Comparison of ENCODE assay signal across 26 mouse cellular contexts in genomic region chr7:3313571-3313970, GRCm38 (mm10). TPM values are rescaled to one million over a fixed set of nuclear protein-coding genes. Genes with fewer than 3 reads are reported as not detected.
A peak's percentile ranks its signal among the peaks of the same experiment; 100 is the strongest.
DNase-seq lines count a peak whose midpoint lies in the region; ATAC-seq lines count a peak whose summit lies in the region.
"Had no signal": no experiment of that assay in that cellular context is flagged by ENCODE, and none has a peak within 500 bp of the region (broad histone marks: within the 10 kb centered on the region; RNA-seq: fewer than 3 reads in every experiment).

No protein-coding gene starts in this region.

- DNase-seq in embryonic facial prominence, embryonic 11.5 days (ENCODE audit: low spot score) = no peak
- DNase-seq in embryonic facial prominence, embryonic 10.5 days (ENCODE audit: low spot score) = no peak
- DNase-seq in hindbrain, embryonic 10.5 days (ENCODE audit: low spot score) = no peak
- no peak for DNase-seq in midbrain, embryonic 10.5 days (ENCODE audit: low spot score)
- DNase-seq in cerebellum, postnatal 4 days (ENCODE audit: low spot score in 2 of 2) = no peak
- DNase-seq: adrenal gland, adult 8-10 months; cerebellum, adult 9-10 months; gastrocnemius, postnatal 25 days; heart, adult 18-20 months; heart, postnatal 4 days; kidney, adult 9 months; kidney, postnatal 4 days; lung, postnatal 36 days had no signal

- H3K4me3 ChIP-seq in embryonic facial prominence, embryonic 11.5 days (ENCODE audit: low read depth, low read length) = no peak overlapping the region
- no peak overlapping the region for H3K4me3 ChIP-seq in embryonic facial prominence, embryonic 10.5 days
- no peak overlapping the region for H3K4me3 ChIP-seq in hindbrain, embryonic 16.5 days (ENCODE audit: low read length)
- H3K4me3 ChIP-seq in hindbrain, embryonic 10.5 days = no peak overlapping the region
- no peak overlapping the region for H3K4me3 ChIP-seq in midbrain, embryonic 12.5 days
- H3K4me3 ChIP-seq in midbrain, embryonic 10.5 days = no peak overlapping the region
- H3K4me3 ChIP-seq in neural tube, embryonic 14.5 days (ENCODE audit: low read depth, low read length) = no peak overlapping the region
- H3K4me3 ChIP-seq: forebrain, embryonic 13.5 days; heart, embryonic 12.5 days; limb, embryonic 13.5 days; lung, embryonic 15.5 days; megakaryocyte, embryonic 14.5 days had no signal

- no peaks in the 10 kb centered on the region for H3K36me3 ChIP-seq in embryonic facial prominence, embryonic 11.5 days (replicated peaks; ENCODE audit: control insufficient read depth, insufficient read depth, low read depth, low read length)
- H3K36me3 ChIP-seq in embryonic facial prominence, embryonic 10.5 days (replicated peaks) = no peaks in the 10 kb centered on the region
- no peaks in the 10 kb centered on the region for H3K36me3 ChIP-seq in hindbrain, embryonic 16.5 days (ENCODE audit: control insufficient read depth, insufficient read depth, low read length)
- no peaks in the 10 kb centered on the region for H3K36me3 ChIP-seq in hindbrain, embryonic 10.5 days
- no peaks in the 10 kb centered on the region for H3K36me3 ChIP-seq in midbrain, embryonic 12.5 days
- peaks cover 3% of the 10 kb centered on the region; the same call in 1 of the 2 replicates for H3K36me3 ChIP-seq in midbrain, embryonic 10.5 days
- H3K36me3 ChIP-seq in neural tube, embryonic 14.5 days (ENCODE audit: control insufficient read depth, insufficient read depth, low read length) = no peaks in the 10 kb centered on the region
- H3K36me3 ChIP-seq: heart, embryonic 12.5 days; limb, embryonic 13.5 days; lung, embryonic 15.5 days had no signal

- 83% methylated on average over 8 of the region's 8 CpGs for WGBS in embryonic facial prominence, embryonic 11.5 days
- 88% methylated on average over 8 of the region's 8 CpGs for WGBS in embryonic facial prominence, embryonic 10.5 days
- 92% methylated on average over 8 of the region's 8 CpGs for whole genome bisulfite sequencing in hindbrain, embryonic 16.5 days
- WGBS in hindbrain, embryonic 10.5 days = 84% methylated on average over 8 of the region's 8 CpGs
- 84% methylated on average over 8 of the region's 8 CpGs for WGBS in midbrain, embryonic 12.5 days
- 88% methylated on average over 8 of the region's 8 CpGs for WGBS in midbrain, embryonic 10.5 days
- WGBS in neural tube, embryonic 14.5 days = 88% methylated on average over 8 of the region's 8 CpGs

- H3K4me1 ChIP-seq in embryonic facial prominence, embryonic 11.5 days (ENCODE audit: control insufficient read depth, insufficient read depth, low read length) = no peaks in the 10 kb centered on the region
- H3K4me1 ChIP-seq in embryonic facial prominence, embryonic 10.5 days = peaks cover 12% of the 10 kb centered on the region
- no peaks in the 10 kb centered on the region for H3K4me1 ChIP-seq in hindbrain, embryonic 16.5 days (ENCODE audit: control insufficient read depth, insufficient read depth, low read depth, low read length)
- peaks cover 11% of the 10 kb centered on the region for H3K4me1 ChIP-seq in hindbrain, embryonic 10.5 days (replicated peaks)
- H3K4me1 ChIP-seq in midbrain, embryonic 12.5 days = peaks cover 5% of the 10 kb centered on the region
- H3K4me1 ChIP-seq in midbrain, embryonic 10.5 days = peaks cover 11% of the 10 kb centered on the region
- H3K4me1 ChIP-seq in neural tube, embryonic 14.5 days (ENCODE audit: control insufficient read depth, insufficient read depth, low read length) = no peaks in the 10 kb centered on the region
- H3K4me1 ChIP-seq: forebrain, embryonic 13.5 days; heart, embryonic 12.5 days; limb, embryonic 13.5 days; lung, embryonic 15.5 days; megakaryocyte, embryonic 14.5 days had no signal

- ATAC-seq in embryonic facial prominence, embryonic 11.5 days (replicated peaks; ENCODE audit: insufficient number of reproducible peaks, low FRiP score, low TSS enrichment, low read depth) = peak; percentile 32; the same call in 1 of the 2 replicates
- ATAC-seq in hindbrain, embryonic 16.5 days = peak; percentile 30; the same call in 1 of the 2 replicates
- 0 out of 2 replicates have a peak, but pooled peaks have one; percentile 12 for ATAC-seq in midbrain, embryonic 12.5 days (ENCODE audit: low FRiP score, low read depth)
- 0 out of 2 replicates have a peak, but pooled peaks have one; percentile 6 for ATAC-seq in neural tube, embryonic 14.5 days (ENCODE audit: low read depth)
- ATAC-seq: activated CD4-positive, CD25-positive, alpha-beta regulatory T cell, adult 4 months; intestine, postnatal 0 days had no signal

- no peaks in the 10 kb centered on the region for H3K27me3 ChIP-seq in embryonic facial prominence, embryonic 11.5 days (ENCODE audit: control insufficient read depth, insufficient read depth, low read length)
- H3K27me3 ChIP-seq in embryonic facial prominence, embryonic 10.5 days (replicated peaks; ENCODE audit: low read depth, poor library complexity, severe bottlenecking) = no peaks in the 10 kb centered on the region
- H3K27me3 ChIP-seq in hindbrain, embryonic 16.5 days (replicated peaks; ENCODE audit: control insufficient read depth, insufficient read depth, low read length) = no peaks in the 10 kb centered on the region
- H3K27me3 ChIP-seq in hindbrain, embryonic 10.5 days (ENCODE audit: insufficient read depth, poor library complexity, severe bottlenecking) = peaks cover 2% of the 10 kb centered on the region; the same call in 1 of the 2 replicates
- no peaks in the 10 kb centered on the region for H3K27me3 ChIP-seq in midbrain, embryonic 12.5 days
- H3K27me3 ChIP-seq in midbrain, embryonic 10.5 days (ENCODE audit: low read depth, poor library complexity, severe bottlenecking) = no peaks in the 10 kb centered on the region
- no peaks in the 10 kb centered on the region for H3K27me3 ChIP-seq in neural tube, embryonic 14.5 days (ENCODE audit: control insufficient read depth, insufficient read depth, low read length)
- H3K27me3 ChIP-seq: CH12.LX; forebrain, embryonic 13.5 days; limb, embryonic 13.5 days; lung, embryonic 15.5 days had no signal

- no peak overlapping the region for H3K27ac ChIP-seq in embryonic facial prominence, embryonic 11.5 days (replicated peaks; ENCODE audit: low read depth, low read length)
- H3K27ac ChIP-seq in embryonic facial prominence, embryonic 10.5 days (replicated peaks) = no peak overlapping the region
- no peak overlapping the region for H3K27ac ChIP-seq in hindbrain, embryonic 16.5 days (ENCODE audit: low read depth, low read length)
- H3K27ac ChIP-seq in hindbrain, embryonic 10.5 days = no peak overlapping the region
- no peak overlapping the region for H3K27ac ChIP-seq in midbrain, embryonic 12.5 days (replicated peaks)
- H3K27ac ChIP-seq in midbrain, embryonic 10.5 days (replicated peaks) = no peak overlapping the region
- no peak overlapping the region for H3K27ac ChIP-seq in neural tube, embryonic 14.5 days (ENCODE audit: low read depth, low read length)
- H3K27ac ChIP-seq: forebrain, embryonic 13.5 days; limb, embryonic 13.5 days; lung, embryonic 15.5 days had no signal

- no peak overlapping the region for H3K4me2 ChIP-seq in embryonic facial prominence, embryonic 11.5 days (ENCODE audit: low read depth, low read length)
- no peak overlapping the region for H3K4me2 ChIP-seq in hindbrain, embryonic 16.5 days (ENCODE audit: low read length)
- H3K4me2 ChIP-seq in midbrain, embryonic 12.5 days (replicated peaks) = no peak overlapping the region
- no peak overlapping the region for H3K4me2 ChIP-seq in neural tube, embryonic 14.5 days (ENCODE audit: low read depth, low read length)
- H3K4me2 ChIP-seq: forebrain, embryonic 13.5 days; heart, embryonic 12.5 days; limb, embryonic 13.5 days; liver, embryonic 11.5 days; lung, embryonic 15.5 days had no signal

- no peak overlapping the region for H3K9ac ChIP-seq in embryonic facial prominence, embryonic 11.5 days (replicated peaks; ENCODE audit: low read length)
- H3K9ac ChIP-seq in hindbrain, embryonic 16.5 days (ENCODE audit: low read depth, low read length) = no peak overlapping the region
- no peak overlapping the region for H3K9ac ChIP-seq in midbrain, embryonic 12.5 days (replicated peaks)
- no peak overlapping the region for H3K9ac ChIP-seq in neural tube, embryonic 14.5 days (replicated peaks; ENCODE audit: low read depth, low read length)
- H3K9ac ChIP-seq: forebrain, embryonic 13.5 days; heart, embryonic 12.5 days; limb, embryonic 13.5 days; lung, embryonic 15.5 days had no signal

- H3K9me3 ChIP-seq in embryonic facial prominence, embryonic 11.5 days (replicated peaks; ENCODE audit: control insufficient read depth, low read length) = no peaks in the 10 kb centered on the region
- H3K9me3 ChIP-seq in embryonic facial prominence, embryonic 10.5 days = peaks cover 6% of the 10 kb centered on the region; the same call in 1 of the 2 replicates
- no peaks in the 10 kb centered on the region for H3K9me3 ChIP-seq in hindbrain, embryonic 16.5 days (ENCODE audit: control insufficient read depth, low read length)
- H3K9me3 ChIP-seq in hindbrain, embryonic 10.5 days = peaks cover 10% of the 10 kb centered on the region
- H3K9me3 ChIP-seq in midbrain, embryonic 12.5 days = no peaks in the 10 kb centered on the region
- H3K9me3 ChIP-seq in midbrain, embryonic 10.5 days (replicated peaks) = peaks cover 9% of the 10 kb centered on the region
- no peaks in the 10 kb centered on the region for H3K9me3 ChIP-seq in neural tube, embryonic 14.5 days (ENCODE audit: control insufficient read depth, low read length)
- H3K9me3 ChIP-seq: limb, embryonic 13.5 days; lung, embryonic 15.5 days had no signal

RNA-seq across cellular contexts. Expression of gene Cacng7, which starts 19.2 kb away (rescaled TPM):
- 2.6 and 2.9 TPM in 2 replicates for polyA plus RNA-seq in embryonic facial prominence, embryonic 11.5 days (2014; fragmentation: Nextera tagmentation; extraction: Ambion mirVana)
- polyA plus RNA-seq in embryonic facial prominence, embryonic 10.5 days (2016; fragmentation: Nextera tagmentation; extraction: Ambion mirVana) = 1.2 and 1.9 TPM in 2 replicates
- polyA plus RNA-seq in hindbrain, embryonic 16.5 days (2015; fragmentation: Nextera tagmentation; extraction: Ambion mirVana) = 2.6 and 2.9 TPM in 2 replicates
- 2.2 TPM in 2 replicates for polyA plus RNA-seq in hindbrain, embryonic 10.5 days (2016; fragmentation: Nextera tagmentation; extraction: Ambion mirVana)
- polyA plus RNA-seq in midbrain, embryonic 12.5 days (2016; fragmentation: Nextera tagmentation; extraction: Ambion mirVana) = 3.5 and 4.2 TPM in 2 replicates
- polyA plus RNA-seq in midbrain, embryonic 10.5 days (2016; fragmentation: Nextera tagmentation; extraction: Ambion mirVana) = 1.7 and 2.7 TPM in 2 replicates
- polyA plus RNA-seq in neural tube, embryonic 14.5 days (2014; fragmentation: Nextera tagmentation; extraction: Ambion mirVana) = 4.2 and 5.1 TPM in 2 replicates
- polyA plus RNA-seq: activated CD4-positive, CD25-positive, alpha-beta regulatory T cell, adult 4 months; liver, embryonic 16.5 days had no signal

RNA-seq across cellular contexts. Expression of gene Prkcg, which starts 24.6 kb away (rescaled TPM):
- polyA plus RNA-seq in embryonic facial prominence, embryonic 11.5 days (2014; fragmentation: Nextera tagmentation; extraction: Ambion mirVana) = 0.39 and 2.0 TPM in 2 replicates
- polyA plus RNA-seq in embryonic facial prominence, embryonic 10.5 days (2016; fragmentation: Nextera tagmentation; extraction: Ambion mirVana) = 0.36 and 0.44 TPM in 2 replicates
- polyA plus RNA-seq in hindbrain, embryonic 16.5 days (2015; fragmentation: Nextera tagmentation; extraction: Ambion mirVana) = 2.0 and 2.3 TPM in 2 replicates
- 0.30 and 0.47 TPM in 2 replicates for polyA plus RNA-seq in hindbrain, embryonic 10.5 days (2016; fragmentation: Nextera tagmentation; extraction: Ambion mirVana)
- polyA plus RNA-seq in midbrain, embryonic 12.5 days (2016; fragmentation: Nextera tagmentation; extraction: Ambion mirVana) = 0.48 and 2.4 TPM in 2 replicates
- 0.71 and 1.2 TPM in 2 replicates for polyA plus RNA-seq in midbrain, embryonic 10.5 days (2016; fragmentation: Nextera tagmentation; extraction: Ambion mirVana)
- 0.88 and 1.5 TPM in 2 replicates for polyA plus RNA-seq in neural tube, embryonic 14.5 days (2014; fragmentation: Nextera tagmentation; extraction: Ambion mirVana)
- polyA plus RNA-seq: activated CD4-positive, CD25-positive, alpha-beta regulatory T cell, adult 4 months; liver, embryonic 11.5 days; liver, embryonic 16.5 days had no signal

RNA-seq across cellular contexts. Expression of gene Myadm, which starts 24.7 kb away (rescaled TPM):
- 36.9 and 38.5 TPM in 2 replicates for polyA plus RNA-seq in embryonic facial prominence, embryonic 11.5 days (2014; fragmentation: Nextera tagmentation; extraction: Ambion mirVana)
- 27.5 and 28.2 TPM in 2 replicates for polyA plus RNA-seq in embryonic facial prominence, embryonic 10.5 days (2016; fragmentation: Nextera tagmentation; extraction: Ambion mirVana)
- 36.9 and 51.0 TPM in 2 replicates for polyA plus RNA-seq in hindbrain, embryonic 16.5 days (2015; fragmentation: Nextera tagmentation; extraction: Ambion mirVana)
- polyA plus RNA-seq in hindbrain, embryonic 10.5 days (2016; fragmentation: Nextera tagmentation; extraction: Ambion mirVana) = 33.1 and 37.7 TPM in 2 replicates
- polyA plus RNA-seq in midbrain, embryonic 12.5 days (2016; fragmentation: Nextera tagmentation; extraction: Ambion mirVana) = 30.2 and 31.7 TPM in 2 replicates
- polyA plus RNA-seq in midbrain, embryonic 10.5 days (2016; fragmentation: Nextera tagmentation; extraction: Ambion mirVana) = 29.6 and 35.1 TPM in 2 replicates
- 39.2 and 52.5 TPM in 2 replicates for polyA plus RNA-seq in neural tube, embryonic 14.5 days (2014; fragmentation: Nextera tagmentation; extraction: Ambion mirVana)
